Mouse (Mus musculus): ENCODE results near the gene Slc5a3.
"Not testable (repeated sequence)": the region's sequence is repeated elsewhere in the genome, so short reads cannot be mapped to it uniquely, and the experiment has no call there.

Slc5a3 gene

GRCm38 (mm10) chr16:92062832-92063231 is 4.7 kb downstream of the Slc5a3 start:
- no peak for DNase-seq (ENCODE audit: low spot score in 2 of 2)

DNA sequence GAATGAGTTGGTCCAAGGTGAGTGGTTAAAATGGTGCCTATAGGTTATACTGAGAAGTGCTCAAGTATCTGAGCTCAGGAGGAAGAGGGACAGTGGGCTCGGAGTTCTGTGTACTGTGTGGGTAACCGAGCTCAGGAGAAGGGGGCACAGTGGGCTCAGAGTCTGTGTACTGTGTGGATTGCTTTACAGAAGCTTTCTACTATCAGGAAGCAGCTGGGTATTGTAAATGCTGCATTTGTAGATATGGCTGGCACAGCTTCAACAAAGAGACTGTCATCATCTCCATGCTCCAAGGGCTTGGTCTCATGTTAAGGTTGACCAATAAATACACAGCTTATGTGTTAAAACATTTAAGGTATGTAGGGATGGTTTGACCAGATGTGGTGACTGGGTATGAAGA is 6.7 kb downstream of the Slc5a3 start:
- no peak for DNase-seq (ENCODE audit: low spot score in 2 of 2)

DNA sequence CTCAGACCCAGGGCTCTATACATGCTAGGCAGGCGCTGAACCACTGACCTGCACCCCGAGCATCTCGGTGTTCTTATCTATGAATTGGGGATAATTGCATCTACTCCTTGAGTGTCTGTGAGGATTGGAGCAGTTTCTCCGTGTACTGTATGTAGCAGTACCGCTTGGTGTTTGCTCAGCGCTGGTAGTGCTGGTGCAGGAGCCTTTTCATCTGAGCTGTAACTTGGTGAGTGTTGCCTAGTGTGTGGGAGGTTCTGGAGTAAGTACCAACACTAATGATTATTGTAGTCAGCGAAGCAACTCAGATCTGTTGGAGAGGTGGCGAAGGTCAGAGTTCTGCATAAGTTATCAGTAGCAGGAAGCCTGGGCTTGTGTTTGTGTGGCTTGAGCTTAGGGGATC is 12.2 kb downstream of the Slc5a3 start:
- DNase-seq (ENCODE audit: low spot score in 2 of 2) = no peak

GRCm38 (mm10) chr16:92076797-92077196 is 18.7 kb downstream of the Slc5a3 start:
- DNase-seq (ENCODE audit: low spot score in 2 of 2) = no peak

DNA sequence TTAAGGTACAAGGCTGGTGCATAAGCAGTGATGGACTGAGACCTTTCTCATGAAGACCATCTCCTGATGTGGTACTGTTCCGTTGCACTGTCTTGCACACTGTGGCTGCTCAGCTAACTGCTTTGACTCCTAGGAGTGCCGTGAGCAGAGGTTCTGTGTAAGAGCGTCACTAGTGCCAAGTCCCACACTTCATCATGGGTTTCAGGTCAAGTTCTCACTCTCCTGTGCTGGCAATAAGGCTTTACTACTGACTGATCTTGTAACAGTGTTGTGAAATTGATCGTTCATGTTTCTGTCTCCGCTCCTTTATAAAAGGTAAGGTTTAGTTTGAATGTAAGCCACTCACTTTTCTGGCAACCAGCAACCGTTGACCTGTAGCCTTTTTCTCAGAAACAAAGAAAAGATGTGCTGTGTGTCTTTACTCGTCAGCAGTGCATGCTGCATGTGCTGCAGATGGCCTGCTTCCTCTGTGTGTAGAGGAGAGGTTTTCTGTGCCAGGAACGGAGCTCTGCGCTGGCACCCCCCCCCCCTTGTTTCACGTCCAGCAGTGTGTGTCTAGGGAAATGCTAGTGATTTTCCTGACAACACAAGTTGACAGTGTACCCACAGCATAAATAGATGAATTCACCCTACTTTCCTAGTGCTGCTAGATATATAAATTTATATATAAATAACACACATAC is 25.8 kb downstream of the Slc5a3 start:
- DNase-seq (ENCODE audit: low spot score in 2 of 2) = no peak

DNA sequence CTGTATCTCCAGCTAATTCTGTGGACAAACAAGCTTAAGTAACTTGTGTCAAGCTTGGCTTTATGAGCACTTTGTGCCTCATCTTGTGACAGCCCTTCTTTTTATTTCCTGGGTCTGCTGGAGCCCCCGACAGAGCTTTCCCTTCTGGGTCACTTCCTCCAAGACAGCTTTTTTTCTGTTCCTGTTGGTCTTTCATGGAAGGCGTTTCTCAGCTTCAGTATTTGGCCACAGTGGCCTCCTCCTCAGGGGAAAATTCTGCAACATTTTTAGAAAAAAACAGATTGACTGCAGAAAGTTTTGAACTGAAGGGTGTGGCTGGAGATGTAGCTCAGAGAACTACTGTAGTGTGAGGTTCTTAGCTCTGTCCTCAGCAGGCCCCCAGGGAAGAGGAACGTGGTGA is 31.1 kb downstream of the Slc5a3 start:
- DNase-seq (ENCODE audit: low spot score in 2 of 2) = no peak

GRCm38 (mm10) chr16:92091876-92092275 is 33.8 kb downstream of the Slc5a3 start:
- no peak for DNase-seq (ENCODE audit: low spot score in 2 of 2)

DNA sequence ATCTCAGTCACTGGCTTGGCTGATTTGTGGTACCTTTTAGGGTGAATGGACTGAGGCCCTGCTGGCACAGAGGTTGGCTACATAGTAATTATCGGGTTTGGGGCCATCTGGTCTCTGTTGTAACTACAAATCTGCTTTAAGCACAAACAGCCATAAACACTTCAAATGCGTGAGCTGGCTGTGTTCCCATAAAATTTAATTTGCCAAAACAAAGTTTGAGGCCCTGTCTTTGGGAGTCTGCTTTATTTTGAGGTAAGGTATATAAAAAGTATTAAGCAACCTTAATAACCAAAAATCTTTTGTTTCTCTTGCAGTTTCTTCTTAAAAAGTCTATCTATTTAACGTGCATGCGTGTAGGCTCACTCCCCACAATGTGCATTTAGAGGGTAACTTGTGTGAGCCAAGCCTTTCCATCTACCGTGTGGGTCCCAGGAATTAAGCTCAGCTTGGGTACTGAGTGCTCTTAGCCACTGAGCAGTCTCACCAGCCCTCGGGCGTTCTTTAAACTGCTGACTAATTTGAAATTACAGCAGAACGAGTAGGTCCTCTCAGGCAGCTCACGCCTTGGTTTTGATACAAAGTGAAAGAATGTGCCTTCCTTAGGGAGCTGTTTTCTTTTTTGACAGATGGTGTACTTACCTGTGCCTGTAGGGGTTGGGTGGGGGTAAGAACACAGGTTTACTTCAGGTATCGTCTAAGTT is 40.4 kb downstream of the Slc5a3 start:
- no peak for DNase-seq (ENCODE audit: low spot score in 2 of 2)

DNA sequence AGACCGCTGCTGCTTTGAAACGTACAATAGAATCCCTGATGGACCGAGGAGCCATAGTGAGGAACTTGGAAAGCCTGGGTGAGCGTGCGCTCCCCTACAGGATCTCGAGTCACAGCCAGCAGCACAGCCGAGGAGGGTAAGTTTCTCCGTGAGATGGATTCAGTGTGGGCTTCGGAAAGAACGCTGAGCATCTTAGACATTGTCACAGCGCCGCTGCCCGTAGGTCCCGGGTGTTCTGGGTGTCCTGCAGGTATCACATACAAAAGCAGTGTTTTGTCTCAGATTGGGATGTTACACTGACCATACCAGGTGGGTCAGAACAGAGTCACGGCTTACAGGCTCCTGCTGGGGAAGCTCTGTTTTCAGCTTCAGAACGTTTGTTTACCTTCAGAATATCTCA is 41.5 kb downstream of the Slc5a3 start:
- no peak for DNase-seq (ENCODE audit: low spot score in 2 of 2)

DNA sequence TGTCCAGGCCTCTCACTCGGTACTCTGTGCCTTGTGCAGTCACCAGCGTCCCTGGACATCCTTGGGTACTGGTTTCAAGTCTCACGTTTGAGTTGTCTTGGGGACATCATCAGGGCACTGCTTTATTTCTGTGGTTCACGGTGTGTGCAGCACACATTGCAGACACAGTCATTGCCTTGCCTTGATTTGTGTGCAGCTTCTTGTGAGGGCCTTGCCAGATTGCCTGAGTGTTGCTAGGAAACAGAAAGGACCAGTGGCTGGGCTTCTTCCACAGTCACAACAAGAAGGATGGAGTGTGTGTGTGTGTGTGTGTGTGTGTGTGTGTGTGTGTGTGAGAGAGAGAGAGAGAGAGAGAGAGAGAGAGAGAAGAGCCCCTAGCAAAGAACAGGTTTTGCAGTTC is 42.0 kb downstream of the Slc5a3 start:
- DNase-seq (ENCODE audit: low spot score in 2 of 2) = no peak

- DNase-seq (ENCODE audit: low spot score in 2 of 2) = no peak
Measured at GRCm38 (mm10) chr16:92102115-92102514, 44.0 kb downstream of the Slc5a3 start.

GRCm38 (mm10) chr16:92102931-92103330 is 44.8 kb downstream of the Slc5a3 start:
- not testable (repeated sequence) for DNase-seq (ENCODE audit: low spot score in 2 of 2)

DNA sequence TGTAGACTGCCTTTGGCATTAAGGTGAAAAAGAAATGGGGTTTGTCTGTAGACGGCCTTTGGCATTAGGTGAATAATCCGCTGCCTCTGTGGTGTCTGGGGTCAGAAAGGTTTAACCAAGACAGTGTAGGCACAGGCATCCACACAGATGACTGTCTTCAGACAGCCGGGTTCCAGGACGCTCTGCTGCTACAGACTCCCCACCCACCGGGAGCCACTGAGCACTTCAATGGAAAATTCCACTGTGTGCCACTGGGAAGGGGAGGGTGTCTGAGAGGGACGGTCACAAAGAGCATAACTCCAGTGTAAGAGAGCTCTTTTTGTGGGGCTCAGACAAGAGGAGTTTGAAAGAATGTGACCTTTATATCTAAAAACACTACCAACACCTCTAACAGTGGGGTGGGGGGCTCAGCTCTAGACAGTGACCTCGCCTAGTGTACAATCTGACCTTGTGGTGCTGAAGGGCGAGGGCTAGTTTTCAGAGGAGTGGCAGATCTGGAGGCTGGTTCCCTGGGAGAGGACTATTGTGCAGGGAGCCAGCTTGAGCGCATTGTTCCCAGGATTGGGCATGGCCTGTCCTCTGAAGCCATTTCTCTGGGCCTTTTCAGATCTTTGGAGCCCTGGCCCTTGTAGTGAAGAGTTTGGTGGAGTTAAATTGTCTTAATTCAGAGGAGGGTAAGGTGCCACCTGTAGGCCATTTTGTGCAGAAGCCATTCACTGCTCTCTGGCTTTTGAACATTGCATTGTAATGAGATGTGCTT is 45.6 kb downstream of the Slc5a3 start:
- no peak for DNase-seq (ENCODE audit: low spot score in 2 of 2)

DNA sequence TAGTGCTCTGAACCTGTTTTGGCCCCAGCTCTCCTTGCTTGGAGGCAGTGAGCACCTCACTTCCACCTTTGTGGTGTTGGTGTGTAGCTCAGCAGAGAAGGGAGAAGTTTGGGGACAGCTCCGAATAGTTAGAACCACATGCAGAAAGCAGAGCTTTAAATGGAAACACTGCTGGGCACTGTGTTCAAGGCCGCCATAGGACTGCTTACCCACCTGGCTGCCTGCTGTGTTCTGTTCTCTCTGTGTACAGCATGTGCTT is 46.1 kb downstream of the Slc5a3 start:
- DNase-seq (ENCODE audit: low spot score in 2 of 2) = no peak

DNA sequence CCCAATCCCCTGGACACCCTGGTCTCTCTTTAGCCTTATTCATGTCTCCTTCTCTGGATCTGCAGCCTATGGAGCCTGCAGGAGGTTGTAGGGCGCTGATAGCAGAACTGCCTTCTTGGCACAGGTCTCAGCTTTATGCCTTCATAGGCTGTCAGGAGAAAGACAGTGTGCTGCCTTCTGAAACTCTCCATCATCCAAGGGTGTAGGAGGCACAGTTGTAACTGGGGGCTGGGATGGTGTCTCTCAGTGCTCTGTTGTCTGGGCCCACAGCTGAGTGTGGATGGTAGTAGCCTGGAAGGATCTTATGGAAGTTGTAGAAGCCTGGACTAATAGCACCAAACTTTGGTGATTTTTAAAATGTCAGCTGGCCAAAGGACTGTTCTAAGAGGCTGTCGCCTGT is 46.8 kb downstream of the Slc5a3 start:
- no peak for DNase-seq (ENCODE audit: low spot score in 2 of 2)

GRCm38 (mm10) chr16:92105631-92106030 is 47.5 kb downstream of the Slc5a3 start:
- DNase-seq (ENCODE audit: low spot score in 2 of 2) = no peak

DNA sequence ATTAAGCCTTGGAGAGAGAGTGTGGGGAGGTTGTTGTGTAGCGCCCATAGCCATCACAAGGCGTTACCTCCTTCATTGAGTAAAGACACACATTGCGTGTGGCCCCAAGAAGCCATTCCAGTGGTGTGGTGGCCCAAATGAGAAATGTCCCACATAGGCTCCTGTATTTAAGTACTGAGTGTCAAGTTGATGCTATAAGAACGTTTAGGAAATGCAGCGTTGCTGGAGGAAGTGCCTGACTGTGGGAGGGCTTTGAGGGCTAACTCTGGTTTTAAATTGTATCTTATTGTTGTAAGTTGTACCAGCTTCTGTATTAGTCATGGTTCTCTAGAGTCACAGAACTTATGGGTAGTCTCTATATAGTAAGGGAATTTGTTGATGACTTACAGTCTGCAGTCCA is 49.2 kb downstream of the Slc5a3 start:
- DNase-seq (ENCODE audit: low spot score in 2 of 2) = no peak

GRCm38 (mm10) chr16:92114706-92115241 is 56.7 kb downstream of the Slc5a3 start:
- no peak for DNase-seq (ENCODE audit: low spot score in 2 of 2)

GRCm38 (mm10) chr16:92115611-92116421 is 57.7 kb downstream of the Slc5a3 start:
- DNase-seq (ENCODE audit: low spot score in 2 of 2) = no peak

DNA sequence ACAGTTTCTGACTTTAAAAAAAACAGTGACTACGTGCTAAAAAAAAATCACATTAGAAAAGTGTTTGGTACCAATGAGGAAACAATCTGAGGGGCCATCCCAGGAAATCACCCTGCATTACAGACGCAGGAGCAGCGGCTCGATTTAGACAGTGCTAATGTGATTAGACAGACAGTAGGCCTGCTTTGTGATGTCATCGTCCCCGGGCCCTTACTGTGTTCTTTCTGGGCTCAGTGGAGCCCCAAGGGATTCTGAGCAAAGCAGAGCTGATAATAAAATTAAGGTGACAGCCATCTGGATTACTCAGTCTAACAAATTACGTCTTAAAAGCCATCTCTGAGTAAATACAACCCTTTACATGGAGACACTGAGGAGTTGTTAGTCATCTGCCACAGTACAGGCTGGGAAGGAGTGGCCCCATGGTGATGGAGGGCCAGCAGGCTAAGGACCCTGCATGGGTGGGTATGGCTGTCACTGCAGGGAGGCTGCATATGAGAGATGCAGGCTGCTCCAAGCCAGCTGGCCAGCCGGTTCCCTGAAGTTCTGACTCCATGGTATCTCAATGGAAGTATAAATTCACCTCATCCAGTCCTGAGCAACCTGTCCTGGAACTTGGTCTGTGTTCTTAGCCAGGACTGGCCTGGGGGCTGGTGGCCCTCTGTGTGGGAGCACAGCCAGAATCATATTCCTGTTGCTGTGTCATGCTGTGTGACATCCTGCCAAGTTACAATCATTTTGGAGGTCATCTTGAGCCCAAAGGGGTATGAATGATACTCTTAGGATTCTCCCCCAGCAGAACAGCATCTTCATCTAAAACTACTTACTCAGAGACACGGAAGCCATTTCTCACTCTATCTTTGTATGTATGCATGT is 59.5 kb downstream of the Slc5a3 start:
- no peak for DNase-seq (ENCODE audit: low spot score in 2 of 2)

DNA sequence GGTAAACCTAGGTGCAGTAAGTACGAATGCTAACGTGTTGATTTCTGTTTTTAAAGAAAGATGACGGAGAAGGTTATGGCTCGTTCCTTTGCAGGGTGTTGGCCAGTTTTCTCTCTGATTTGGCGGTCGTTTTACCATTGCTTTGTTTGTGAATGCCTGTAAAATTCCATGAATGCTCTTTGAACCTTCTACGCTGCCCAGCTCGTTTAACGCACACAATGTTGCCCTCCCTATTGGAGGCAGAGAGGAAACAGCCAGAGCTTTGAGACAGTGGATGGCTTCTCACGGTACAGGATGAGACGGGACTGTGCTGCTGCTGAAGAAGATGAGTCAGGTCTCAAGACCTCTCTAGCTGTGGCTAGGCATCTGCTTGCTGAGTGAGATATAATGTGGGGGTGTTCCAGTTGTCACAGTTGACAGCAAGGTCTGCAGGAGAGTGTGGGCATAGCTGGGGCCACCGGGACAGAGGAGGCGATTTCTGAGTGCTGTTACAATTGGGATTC is 60.9 kb downstream of the Slc5a3 start:
- DNase-seq (ENCODE audit: low spot score in 2 of 2) = no peak
